Mouse (Mus musculus) hindbrain, embryonic 14.5 days (tissue): ENCODE results near the gene Btk. TPM values are rescaled to one million over a fixed set of nuclear protein-coding genes. Genes with fewer than 3 reads are reported as not detected.
"Not testable (repeated sequence)": the region's sequence is repeated elsewhere in the genome, so short reads cannot be mapped to it uniquely, and the experiment has no call there.

Experiments
- ATAC-seq: fragments of 200-750 bp; cut with Nextera tagmentation; 2 replicates; pipeline ENCODE4 v1.8.0; 2017; ENCODE audit warnings: moderate number of reproducible peaks, mild to moderate bottlenecking, moderate TSS enrichment, moderate library complexity; ENCODE audit not compliant: low FRiP score
- DNase-seq: peaks from one replicate; pipeline ENCODE4 v3.0.0-alpha.2; 2015; ENCODE audit warnings: low spot score
- H3K27ac ChIP-seq: fragments of 300-500 bp; sonication (generic); 2 replicates; pipeline ENCODE4 v1.5.1; 2014; ENCODE audit warnings: mild to moderate bottlenecking, moderate library complexity
- H3K27me3 ChIP-seq: fragments of 300-500 bp; sonication (generic); 2 replicates; pipeline ENCODE4 v1.6.1; 2014; ENCODE audit warnings: mild to moderate bottlenecking, low read length, mixed read lengths; ENCODE audit not compliant: control insufficient read depth, insufficient read depth
- H3K36me3 ChIP-seq: fragments of 300-500 bp; sonication (generic); replicated peaks from 2 replicates; pipeline ENCODE4 v1.6.1; 2014; ENCODE audit not compliant: control insufficient read depth, insufficient read depth
- H3K4me1 ChIP-seq: fragments of 300-500 bp; sonication (generic); replicated peaks from 2 replicates; pipeline ENCODE4 v1.6.1; 2014; ENCODE audit warnings: antibody characterized with exemption, low read length, mixed read lengths; ENCODE audit not compliant: control insufficient read depth, insufficient read depth
- H3K4me2 ChIP-seq: fragments of 300-500 bp; sonication (generic); replicated peaks from 2 replicates; pipeline ENCODE4 v1.6.1; 2014; ENCODE audit warnings: mild to moderate bottlenecking, moderate library complexity
- H3K4me3 ChIP-seq: fragments of 300-500 bp; sonication (generic); replicated peaks from 2 replicates; pipeline ENCODE4 v1.5.1; 2014; ENCODE audit warnings: mild to moderate bottlenecking, low read length
- H3K9ac ChIP-seq: fragments of 300-500 bp; sonication (generic); 2 replicates; pipeline ENCODE4 v1.6.1; 2014
- H3K9me3 ChIP-seq: fragments of 300-500 bp; sonication (generic); 2 replicates; pipeline ENCODE4 v1.6.1; 2016; ENCODE audit warnings: low read length; ENCODE audit not compliant: control insufficient read depth
- WGBS: fragments of 180-500 bp; shearing (Covaris S2); extraction: QIAGEN DNeasy Blood & Tissue Kit; methylation state at CpG from one replicate; pipeline ENCODE4 v1.1.7; 2014; 5-methylcytosine and 5-hydroxymethylcytosine counted together
- polyA plus RNA-seq: library from polyadenylated mRNA; unstranded; fragments of >200 nt; fragmentation: Nextera tagmentation; extraction: Ambion mirVana; gene quantifications from 2 replicates; pipeline ENCODE4 v1.2.1, GENCODE M21; 2014

The Btk gene
- polyA plus RNA-seq, 1 experiment from 2014 or later: 0.29 TPM

GRCm38 (mm10) chrX:134553326-134553725, 30.0 kb downstream of the Btk start:
- Histone ChIP-seq H3K27ac (no peak overlapping the region), H3K4me3 (no peak overlapping the region), H3K9ac (no peak overlapping the region), H3K4me1 (no peaks in the 10 kb centered on the region), H3K36me3 (no peaks in the 10 kb centered on the region), H3K4me2 (no peak overlapping the region), H3K9me3 (no peaks in the 10 kb centered on the region), H3K27me3 (no peaks in the 10 kb centered on the region)
- ATAC-seq (no peak), DNase-seq (no peak)
- 83% methylated on average over 4 of the region's 4 CpGs for WGBS

DNA sequence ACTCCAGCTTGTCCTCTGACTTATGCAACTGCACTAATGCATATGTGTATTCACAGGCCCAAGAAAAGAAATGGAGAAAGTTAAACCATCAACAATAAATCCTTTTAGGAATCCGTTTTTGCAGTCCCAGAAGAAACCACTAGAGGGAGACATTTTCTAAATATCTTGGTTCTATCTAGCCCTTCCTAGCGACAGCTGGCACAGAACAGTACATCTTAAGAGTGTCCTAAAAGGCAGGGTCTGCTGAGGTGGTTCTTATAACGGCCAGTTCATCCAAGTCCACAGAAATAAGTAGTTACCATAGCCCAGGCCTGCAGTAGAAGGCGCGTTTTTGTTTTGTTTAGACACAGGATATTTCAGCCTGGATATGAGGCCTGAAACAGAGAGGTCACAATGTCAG, 32.5 kb downstream of the Btk start:
- Histone ChIP-seq H3K4me1 (no peaks in the 10 kb centered on the region), H3K4me3 (no peak overlapping the region), H3K9me3 (no peaks in the 10 kb centered on the region), H3K4me2 (no peak overlapping the region), H3K36me3 (no peaks in the 10 kb centered on the region), H3K9ac (no peak overlapping the region), H3K27ac (no peak overlapping the region), H3K27me3 (no peaks in the 10 kb centered on the region)
- DNase-seq (peak; percentile 87), ATAC-seq (no peak)
- 20% methylated on average over 5 of the region's 5 CpGs for WGBS

DNA sequence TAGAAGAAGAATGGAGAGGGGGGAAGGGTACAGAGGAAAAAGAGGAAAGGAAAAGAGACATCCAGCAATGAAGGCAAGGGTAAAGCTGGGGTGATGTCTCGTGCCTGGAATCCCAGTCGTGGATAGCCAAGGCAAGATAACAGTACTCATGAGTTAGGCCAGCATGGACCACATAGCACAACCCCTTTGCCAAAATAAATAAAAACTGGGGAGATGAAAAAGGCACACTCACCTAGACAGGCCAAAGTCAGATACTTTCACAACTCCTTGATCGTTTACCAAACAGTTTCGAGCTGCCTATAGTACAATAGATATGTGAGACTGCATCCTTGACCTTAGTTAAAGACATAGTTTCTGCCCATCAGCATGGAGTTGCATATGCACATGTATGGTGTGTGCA, 36.0 kb downstream of the Btk start:
- ATAC-seq: no peak

DNA sequence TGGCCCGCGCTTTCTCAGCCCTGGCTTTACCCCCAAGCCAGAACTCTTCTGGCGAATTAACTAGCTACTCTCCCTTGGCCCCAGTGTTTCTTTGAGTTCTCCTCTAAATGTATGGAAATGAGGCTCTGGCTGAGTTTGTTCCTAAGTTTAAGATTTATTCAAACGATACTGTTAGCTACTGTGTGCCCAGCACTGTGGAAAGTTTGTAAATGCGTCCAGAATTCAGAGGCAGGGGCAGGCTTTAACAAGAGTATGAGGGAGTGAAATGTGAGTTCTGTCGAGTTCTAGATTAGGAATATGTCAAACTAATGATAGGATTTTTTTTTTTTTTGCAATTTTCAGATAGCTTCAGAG, 41.4 kb downstream of the Btk start:
- Histone ChIP-seq H3K27me3 (no peaks in the 10 kb centered on the region), H3K4me2 (peak overlapping the region; percentile 61), H3K4me3 (peak overlapping the region; percentile 45), H3K9ac (peak overlapping the region; percentile 61; the same call in 1 of the 2 replicates), H3K9me3 (no peaks in the 10 kb centered on the region), H3K27ac (no peak overlapping the region), H3K36me3 (no peaks in the 10 kb centered on the region), H3K4me1 (no peaks in the 10 kb centered on the region)
- WGBS: 30% methylated on average over 6 of the region's 6 CpGs
- no peak; the same call in 1 of the 2 replicates for ATAC-seq
- no peak for DNase-seq

More for the DNA sequence above, 36.0 kb downstream of the Btk start:
- no peak overlapping the region for H3K4me2 ChIP-seq
- WGBS: 91% methylated on average over 4 of the region's 4 CpGs
- no peak overlapping the region for H3K4me3 ChIP-seq
- H3K27me3 ChIP-seq: no peaks in the 10 kb centered on the region
- no peaks in the 10 kb centered on the region for H3K36me3 ChIP-seq
- H3K27ac ChIP-seq: no peak overlapping the region
- H3K4me1 ChIP-seq: no peaks in the 10 kb centered on the region
- no peaks in the 10 kb centered on the region for H3K9me3 ChIP-seq
- H3K9ac ChIP-seq: no peak overlapping the region
- DNase-seq: no peak

- H3K4me3 ChIP-seq: peak within 1 kb of the TSS; percentile 45
- DNase-seq: peak; percentile 35
- H3K36me3 ChIP-seq: no peaks in the 10 kb centered on the region
- no peaks in the 10 kb centered on the region for H3K27me3 ChIP-seq
- H3K4me2 ChIP-seq: peak within 1 kb of the TSS; percentile 61
- ATAC-seq: peak; percentile 90
- H3K9me3 ChIP-seq: no peaks in the 10 kb centered on the region
- 23% methylated on average over 38 of the region's 61 CpGs for WGBS
- H3K27ac ChIP-seq: peak within 1 kb of the TSS; percentile 54; the same call in 1 of the 2 replicates
- H3K4me1 ChIP-seq: no peaks in the 10 kb centered on the region
- peak within 1 kb of the TSS; percentile 61 for H3K9ac ChIP-seq
These were observed 42.0 kb downstream of the Btk start, which contains the start of gene Timm8a1 for GRCm38 (mm10) chrX:134541145-134541954. Gene Timm8a1, minus strand, starts transcription at chrX:134541865.

DNA sequence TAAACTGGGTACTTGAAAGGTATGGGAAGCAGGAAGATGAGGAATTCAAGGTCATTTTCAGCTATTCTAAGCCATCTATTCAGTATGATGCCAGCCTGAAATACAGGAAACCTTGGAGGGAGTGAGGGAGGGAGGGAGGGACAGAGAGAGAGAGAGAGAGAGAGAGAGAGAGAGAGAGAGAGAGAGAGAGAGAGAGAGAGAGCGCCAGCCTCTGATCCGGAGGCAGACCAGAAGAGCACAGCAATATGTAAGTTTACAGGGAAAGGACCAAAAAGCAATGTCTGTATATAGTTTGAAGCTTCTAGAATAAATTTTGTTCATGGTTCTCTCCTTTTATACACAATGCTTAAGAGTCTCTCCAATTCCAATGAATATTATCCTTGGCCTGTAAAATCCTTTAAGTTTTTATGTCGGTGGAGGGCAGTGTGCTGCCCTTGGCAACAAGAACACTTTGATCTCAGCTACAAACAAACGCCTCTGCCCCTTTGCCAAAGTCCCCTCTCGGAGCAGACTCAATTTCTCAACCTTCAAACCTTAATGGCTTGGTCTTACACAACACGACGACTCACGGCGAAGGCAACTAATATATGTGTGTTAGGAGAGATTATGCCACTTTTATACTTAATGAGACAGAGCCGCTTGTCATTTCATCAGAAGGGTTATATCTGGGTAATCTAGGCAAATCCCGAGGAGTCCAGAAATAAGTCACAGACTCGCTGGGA, 42.8 kb downstream of the Btk start:
- WGBS: 30% methylated on average over 12 of the region's 12 CpGs

GRCm38 (mm10) chrX:134539795-134540194, 43.6 kb downstream of the Btk start:
- H3K4me1 ChIP-seq, H3K9ac ChIP-seq, H3K36me3 ChIP-seq, H3K27me3 ChIP-seq, H3K4me3 ChIP-seq, ATAC-seq, H3K4me2 ChIP-seq, H3K27ac ChIP-seq, H3K9me3 ChIP-seq, DNase-seq: not testable (repeated sequence)
- 92% methylated on average over 10 of the region's 10 CpGs for WGBS

More for the DNA sequence above, 42.8 kb downstream of the Btk start:
- H3K27ac ChIP-seq: no peak overlapping the region
- DNase-seq: no peak
- no peak for ATAC-seq
- peak overlapping the region; percentile 61 for H3K4me2 ChIP-seq
- no peaks in the 10 kb centered on the region for H3K27me3 ChIP-seq
- no peaks in the 10 kb centered on the region for H3K4me1 ChIP-seq
- H3K9ac ChIP-seq: peak overlapping the region; percentile 61
- peak overlapping the region; percentile 45 for H3K4me3 ChIP-seq
- no peaks in the 10 kb centered on the region for H3K36me3 ChIP-seq
- H3K9me3 ChIP-seq: no peaks in the 10 kb centered on the region

DNA sequence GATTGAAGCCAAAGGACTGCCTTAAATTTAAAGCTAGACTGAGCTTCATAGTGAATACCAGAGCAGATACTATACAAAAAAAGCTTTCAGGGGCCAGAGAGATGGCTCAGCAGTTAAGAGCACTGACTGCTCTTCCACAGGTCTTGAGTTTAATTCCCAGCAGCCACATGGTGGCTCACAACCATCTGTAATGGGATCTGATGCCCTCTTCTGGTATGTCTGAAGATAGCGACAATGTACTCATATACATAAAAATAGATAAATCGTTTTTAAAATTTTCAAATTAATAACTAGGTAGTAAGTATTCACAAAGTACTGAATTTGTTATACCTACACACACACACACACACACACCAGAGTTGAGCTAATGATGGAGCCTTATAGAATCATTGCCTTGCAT, 50.0 kb downstream of the Btk start:
- Histone ChIP-seq H3K9ac (no peak overlapping the region), H3K4me2 (no peak overlapping the region), H3K27me3 (no peaks in the 10 kb centered on the region), H3K9me3 (no peaks in the 10 kb centered on the region), H3K36me3 (no peaks in the 10 kb centered on the region), H3K4me3 (no peak overlapping the region), H3K27ac (no peak overlapping the region), H3K4me1 (no peaks in the 10 kb centered on the region)
- DNase-seq (no peak), ATAC-seq (no peak)
- WGBS: 82% methylated on average over 2 of the region's 2 CpGs

GRCm38 (mm10) chrX:134525260-134525659, 58.1 kb downstream of the Btk start:
- H3K9ac ChIP-seq: no peak overlapping the region
- DNase-seq (no peak), ATAC-seq (no peak)
- 82% methylated on average over 4 of the region's 4 CpGs for WGBS
- H3K4me2 ChIP-seq: no peak overlapping the region
- no peak overlapping the region for H3K4me3 ChIP-seq
- no peaks in the 10 kb centered on the region for H3K36me3 ChIP-seq
- H3K27me3 ChIP-seq: no peaks in the 10 kb centered on the region
- no peak overlapping the region for H3K27ac ChIP-seq
- no peaks in the 10 kb centered on the region for H3K9me3 ChIP-seq
- H3K4me1 ChIP-seq: no peaks in the 10 kb centered on the region
